Mouse (Mus musculus) intestine, embryonic 16.5 days (tissue): Measurements from ENCODE around the gene Chchd1. TPM values are rescaled to one million over a fixed set of nuclear protein-coding genes. Genes with fewer than 3 reads are reported as not detected.
"Not testable (repeated sequence)": the region's sequence is repeated elsewhere in the genome, so short reads cannot be mapped to it uniquely, and the experiment has no call there.

Experiments used
- ATAC-seq: fragments of 200-750 bp; cut with Nextera tagmentation; 2 replicates; pipeline ENCODE4 v1.8.0; 2017; ENCODE audit warnings: moderate TSS enrichment, moderate library complexity
- H3K27ac ChIP-seq: fragments of 300-500 bp; sonication (generic); 2 replicates; pipeline ENCODE4 v1.5.1; 2014; ENCODE audit warnings: mild to moderate bottlenecking, low read length
- H3K27me3 ChIP-seq: fragments of 300-500 bp; sonication (generic); replicated peaks from 2 replicates; pipeline ENCODE4 v1.6.1; 2014; ENCODE audit warnings: low read length, control low read depth, mixed read lengths; ENCODE audit not compliant: control insufficient read depth, insufficient read depth
- H3K36me3 ChIP-seq: fragments of 300-500 bp; sonication (generic); 2 replicates; pipeline ENCODE4 v1.6.1; 2014; ENCODE audit warnings: low read length, control low read depth; ENCODE audit not compliant: control insufficient read depth, insufficient read depth
- H3K4me1 ChIP-seq: fragments of 300-500 bp; sonication (generic); 2 replicates; pipeline ENCODE4 v1.6.1; 2014; ENCODE audit warnings: low read length, control low read depth, mixed read lengths; ENCODE audit not compliant: control insufficient read depth, insufficient read depth
- H3K4me2 ChIP-seq: fragments of 300-500 bp; sonication (generic); 2 replicates; pipeline ENCODE4 v1.6.1; 2014; ENCODE audit warnings: low read depth, low read length, control low read depth
- H3K4me3 ChIP-seq: fragments of 300-500 bp; sonication (generic); 2 replicates; pipeline ENCODE4 v1.5.1; 2014; ENCODE audit warnings: mild to moderate bottlenecking, low read length
- H3K9ac ChIP-seq: fragments of 300-500 bp; sonication (generic); 2 replicates; pipeline ENCODE4 v1.6.1; 2014; ENCODE audit warnings: low read depth, low read length
- H3K9me3 ChIP-seq: fragments of 300-500 bp; sonication (generic); 2 replicates; pipeline ENCODE4 v1.6.1; 2016; ENCODE audit warnings: low read length, control low read depth; ENCODE audit not compliant: control insufficient read depth
- WGBS: fragments of 180-500 bp; shearing (Covaris S2); extraction: QIAGEN DNeasy Blood & Tissue Kit; methylation state at CpG from one replicate; pipeline ENCODE4 v1.1.7; 2014; 5-methylcytosine and 5-hydroxymethylcytosine counted together
- polyA plus RNA-seq: library from polyadenylated mRNA; unstranded; fragments of >200 nt; fragmentation: Nextera tagmentation; extraction: Ambion mirVana; gene quantifications from 2 replicates; pipeline ENCODE4 v1.2.1, GENCODE M21; 2015

Gene Chchd1
- polyA plus RNA-seq, 1 experiment from 2014 or later: 190 TPM

GRCm38 (mm10) chr14:20695761-20696520, 6.9 kb upstream of the Chchd1 start:
- Histone ChIP-seq H3K4me1 (peaks cover 24% of the 10 kb centered on the region), H3K27me3 (no peaks in the 10 kb centered on the region), H3K4me3 (peak overlapping the region; percentile 82), H3K9ac (peak overlapping the region; percentile 95), H3K4me2 (peak overlapping the region; percentile 84), H3K36me3 (peaks cover 13% of the 10 kb centered on the region), H3K27ac (peak overlapping the region; percentile 99), H3K9me3 (no peaks in the 10 kb centered on the region)
- 10% methylated on average over 27 of the region's 27 CpGs for WGBS
- ATAC-seq: no peak; the same call in none of the 2 replicates

GRCm38 (mm10) chr14:20696986-20697385, 5.8 kb upstream of the Chchd1 start:
- peak overlapping the region; percentile 3; the same call in 1 of the 2 replicates for H3K9ac ChIP-seq
- peak overlapping the region; percentile 84 for H3K4me2 ChIP-seq
- no peaks in the 10 kb centered on the region for H3K9me3 ChIP-seq
- peak overlapping the region; percentile 82 for H3K4me3 ChIP-seq
- H3K27ac ChIP-seq: no peak overlapping the region
- H3K4me1 ChIP-seq: peaks cover 27% of the 10 kb centered on the region
- WGBS: 7% methylated on average over 1 of the region's 1 CpGs
- H3K27me3 ChIP-seq: no peaks in the 10 kb centered on the region
- ATAC-seq: no peak
- H3K36me3 ChIP-seq: peaks cover 7% of the 10 kb centered on the region; the same call in 1 of the 2 replicates

GRCm38 (mm10) chr14:20698515-20698914, 4.3 kb upstream of the Chchd1 start:
- H3K27ac ChIP-seq: no peak overlapping the region
- no peak overlapping the region for H3K9ac ChIP-seq
- 85% methylated on average over 2 of the region's 2 CpGs for WGBS
- H3K9me3 ChIP-seq: no peaks in the 10 kb centered on the region
- H3K27me3 ChIP-seq: no peaks in the 10 kb centered on the region
- no peak overlapping the region for H3K4me3 ChIP-seq
- no peak overlapping the region for H3K4me2 ChIP-seq
- no peaks in the 10 kb centered on the region; the same call in 1 of the 2 replicates for H3K36me3 ChIP-seq
- H3K4me1 ChIP-seq: peaks cover 28% of the 10 kb centered on the region
- no peak for ATAC-seq

- Histone ChIP-seq H3K4me3 (no peak overlapping the region), H3K27me3 (no peaks in the 10 kb centered on the region), H3K9me3 (no peaks in the 10 kb centered on the region), H3K9ac (no peak overlapping the region), H3K4me1 (peaks cover 28% of the 10 kb centered on the region), H3K27ac (no peak overlapping the region), H3K4me2 (no peak overlapping the region), H3K36me3 (no peaks in the 10 kb centered on the region)
- ATAC-seq: no peak
- 72% methylated on average over 3 of the region's 3 CpGs for WGBS
These were observed 2.4 kb upstream of the Chchd1 start for GRCm38 (mm10) chr14:20700362-20700761.

- 71% methylated on average over 8 of the region's 8 CpGs for WGBS
- peak overlapping the region; percentile 50 for H3K4me2 ChIP-seq
- ATAC-seq: no peak
- peak overlapping the region; percentile 19; the same call in 1 of the 2 replicates for H3K27ac ChIP-seq
- H3K27me3 ChIP-seq: no peaks in the 10 kb centered on the region
- no peaks in the 10 kb centered on the region for H3K36me3 ChIP-seq
- H3K4me1 ChIP-seq: peaks cover 20% of the 10 kb centered on the region
- peak overlapping the region; percentile 78 for H3K4me3 ChIP-seq
- H3K9me3 ChIP-seq: no peaks in the 10 kb centered on the region
- peak overlapping the region; percentile 36; the same call in 1 of the 2 replicates for H3K9ac ChIP-seq
These were observed 1.3 kb upstream of the Chchd1 start for GRCm38 (mm10) chr14:20701554-20701953.

- no peaks in the 10 kb centered on the region for H3K27me3 ChIP-seq
- no peaks in the 10 kb centered on the region for H3K36me3 ChIP-seq
- H3K4me2 ChIP-seq: peak overlapping the region; percentile 50
- peak overlapping the region; percentile 89 for H3K9ac ChIP-seq
- H3K27ac ChIP-seq: peak overlapping the region; percentile 92
- ATAC-seq: peak; percentile 51
- 7% methylated on average over 15 of the region's 15 CpGs for WGBS
- H3K4me1 ChIP-seq: peaks cover 15% of the 10 kb centered on the region
- peak overlapping the region; percentile 78 for H3K4me3 ChIP-seq
- H3K9me3 ChIP-seq: no peaks in the 10 kb centered on the region
These were observed 588 bp upstream of the Chchd1 start for GRCm38 (mm10) chr14:20702096-20702740.

- Histone ChIP-seq H3K4me3 (peak overlapping the region; percentile 78), H3K27ac (peak overlapping the region; percentile 92), H3K4me2 (peak overlapping the region; percentile 50), H3K9ac (peak overlapping the region; percentile 89)
- ATAC-seq, H3K27me3 ChIP-seq, H3K36me3 ChIP-seq, H3K4me1 ChIP-seq, H3K9me3 ChIP-seq: not testable (repeated sequence)
- WGBS: 9% methylated on average over 8 of the region's 8 CpGs
These were observed 655 bp downstream of the Chchd1 start for GRCm38 (mm10) chr14:20703461-20703860.

GRCm38 (mm10) chr14:20707201-20708190, 4.7 kb downstream of the Chchd1 start, which contains the start of gene Zswim8:
Zswim8 (plus strand) TSS chr14:20707552.
- H3K4me1 ChIP-seq: peaks cover 12% of the 10 kb centered on the region
- peaks cover 7% of the 10 kb centered on the region for H3K36me3 ChIP-seq
- peak within 1 kb of the TSS; percentile 81 for H3K27ac ChIP-seq
- 1% methylated on average over 75 of the region's 80 CpGs for WGBS
- H3K9ac ChIP-seq: peak within 1 kb of the TSS; percentile 97
- H3K27me3 ChIP-seq: no peaks in the 10 kb centered on the region
- peak within 1 kb of the TSS; percentile 98 for H3K4me3 ChIP-seq
- peak; percentile 93 for ATAC-seq
- H3K4me2 ChIP-seq: peak within 1 kb of the TSS; percentile 72
- no peaks in the 10 kb centered on the region for H3K9me3 ChIP-seq
